Mouse (Mus musculus) hindbrain, embryonic 10.5 days (tissue): Measurements from ENCODE around the gene Zan. TPM values are rescaled to one million over a fixed set of nuclear protein-coding genes. Genes with fewer than 3 reads are reported as not detected.
A peak's percentile ranks its signal among the peaks of the same experiment; 100 is the strongest.

Source experiments
- DNase-seq: peaks from one replicate; pipeline ENCODE4 v3.0.0-alpha.2; 2017; ENCODE audit warnings: low spot score
- H3K27ac ChIP-seq: fragments of 300-500 bp; sonication (generic); 2 replicates; pipeline ENCODE4 v1.5.1; 2016; ENCODE audit warnings: mild to moderate bottlenecking, moderate library complexity
- H3K27me3 ChIP-seq: fragments of 300-500 bp; sonication (generic); 2 replicates; pipeline ENCODE4 v1.6.1; 2016; ENCODE audit warnings: mild to moderate bottlenecking; ENCODE audit not compliant: poor library complexity, insufficient read depth, severe bottlenecking
- H3K36me3 ChIP-seq: fragments of 300-500 bp; sonication (generic); 2 replicates; pipeline ENCODE4 v1.6.1; 2016; ENCODE audit warnings: mild to moderate bottlenecking, moderate library complexity
- H3K4me1 ChIP-seq: fragments of 300-500 bp; sonication (generic); replicated peaks from 2 replicates; pipeline ENCODE4 v1.6.1; 2016; ENCODE audit warnings: mild to moderate bottlenecking
- H3K4me3 ChIP-seq: fragments of 300-500 bp; sonication (generic); 2 replicates; pipeline ENCODE4 v1.5.1; 2016; ENCODE audit warnings: mild to moderate bottlenecking, moderate library complexity
- H3K9me3 ChIP-seq: fragments of 300-500 bp; sonication (generic); 2 replicates; pipeline ENCODE4 v1.6.1; 2016; ENCODE audit warnings: mild to moderate bottlenecking, moderate library complexity
- WGBS: fragments of 180-500 bp; shearing (Covaris S2); methylation state at CpG from one replicate; pipeline ENCODE4 v1.1.7; 2016; 5-methylcytosine and 5-hydroxymethylcytosine counted together
- polyA plus RNA-seq: library from polyadenylated mRNA; unstranded; fragments of >200 nt; fragmentation: Nextera tagmentation; extraction: Ambion mirVana; gene quantifications from 2 replicates; pipeline ENCODE4 v1.2.1, GENCODE M21; 2016

Gene Zan
- 0.05 and 0.13 TPM in 2 replicates for polyA plus RNA-seq

DNA sequence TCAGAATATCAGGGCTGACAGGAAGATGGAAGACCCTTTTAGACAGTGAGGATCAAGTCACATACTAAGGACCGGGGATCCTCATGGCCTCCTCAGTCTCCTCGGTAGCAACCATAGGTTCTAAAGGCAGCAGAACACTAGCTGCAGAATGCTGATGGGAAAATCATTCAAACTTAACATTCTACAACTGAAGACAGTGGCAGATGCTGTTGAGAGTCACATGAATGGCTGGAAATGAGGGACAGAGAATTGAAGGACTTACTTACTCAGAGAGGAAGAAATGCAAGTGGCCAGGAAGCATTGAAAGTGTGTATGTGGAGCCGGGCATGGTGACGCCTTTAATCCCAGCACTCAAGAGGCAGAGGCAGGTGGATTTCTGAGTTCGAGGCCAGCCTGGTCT is at the start of gene Zan:
Zan (minus strand) TSS at position 101 of the 400 bp plus-strand sequence.
- H3K4me3 ChIP-seq = no peak within 1 kb of the TSS
- no peak for DNase-seq
- H3K9me3 ChIP-seq = no peaks in the 10 kb centered on the region
- H3K27me3 ChIP-seq = no peaks in the 10 kb centered on the region
- no peak within 1 kb of the TSS for H3K27ac ChIP-seq
- H3K4me1 ChIP-seq = peaks cover 28% of the 10 kb centered on the region
- no peaks in the 10 kb centered on the region for H3K36me3 ChIP-seq
- WGBS = 85% methylated on average over 5 of the region's 5 CpGs

GRCm38 (mm10) chr5:137526192-137526936 is 49.5 kb upstream of the Zan start:
- Histone ChIP-seq H3K27me3 (no peaks in the 10 kb centered on the region), H3K9me3 (no peaks in the 10 kb centered on the region), H3K36me3 (peaks cover 91% of the 10 kb centered on the region), H3K27ac (peak overlapping the region; percentile 70), H3K4me3 (0 out of 2 replicates have a peak overlapping the region, but pooled peaks have one; percentile 16), H3K4me1 (peaks cover 65% of the 10 kb centered on the region)
- DNase-seq = no peak
- 47% methylated on average over 16 of the region's 16 CpGs for WGBS

DNA sequence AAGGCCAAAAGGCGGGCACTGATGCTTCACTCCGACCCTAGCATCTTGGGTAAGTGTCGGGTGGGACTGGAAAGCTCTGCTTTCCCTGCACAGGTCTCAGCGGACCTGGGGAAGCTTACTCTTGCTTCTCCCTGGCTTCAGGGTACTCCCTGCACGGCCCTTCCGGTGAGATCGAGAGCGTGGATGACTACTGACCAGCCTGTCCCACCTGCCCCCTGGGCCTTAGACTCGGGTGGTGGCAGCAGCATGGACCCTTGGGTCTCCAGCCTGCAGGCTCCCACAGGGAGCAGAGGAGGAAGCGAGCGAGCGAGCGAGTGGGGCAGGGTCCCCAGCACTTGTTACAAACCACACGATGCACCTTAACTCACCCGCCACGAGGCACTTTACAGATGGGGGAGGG is 48.6 kb upstream of the Zan start:
- Histone ChIP-seq H3K36me3 (peaks cover 99% of the 10 kb centered on the region), H3K27ac (peak overlapping the region; percentile 56; the same call in 1 of the 2 replicates), H3K4me3 (no peak overlapping the region)

DNA sequence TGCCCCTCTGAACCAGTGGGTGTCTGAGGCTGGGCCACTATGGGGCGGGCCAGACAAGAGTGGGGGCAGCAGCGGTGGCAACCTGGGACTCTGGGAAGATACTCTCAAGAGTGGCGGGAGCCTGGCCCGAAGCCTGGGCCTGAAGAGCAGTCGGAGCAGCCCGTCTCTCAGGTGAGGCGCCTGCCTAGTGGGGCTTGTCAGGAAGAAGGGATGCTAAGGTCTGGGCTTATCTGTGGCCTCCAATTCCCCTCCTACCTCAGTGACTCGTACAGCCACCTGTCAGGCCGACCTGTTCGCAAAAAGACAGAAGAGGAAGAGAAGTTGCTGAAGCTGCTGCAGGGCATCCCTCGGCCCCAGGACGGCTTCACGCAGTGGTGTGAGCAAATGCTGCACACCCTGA is 47.8 kb upstream of the Zan start:
- H3K36me3 ChIP-seq = peaks cover 99% of the 10 kb centered on the region
- H3K9me3 ChIP-seq = no peaks in the 10 kb centered on the region
- no peaks in the 10 kb centered on the region for H3K27me3 ChIP-seq
- no peak for DNase-seq
- H3K4me3 ChIP-seq = no peak overlapping the region
- H3K27ac ChIP-seq = peak overlapping the region; percentile 56; the same call in 1 of the 2 replicates
- H3K4me1 ChIP-seq = peaks cover 48% of the 10 kb centered on the region
- WGBS = 90% methylated on average over 13 of the region's 13 CpGs

More for the DNA sequence above, 48.6 kb upstream of the Zan start:
- DNase-seq = no peak
- 78% methylated on average over 16 of the region's 16 CpGs for WGBS
- Histone ChIP-seq H3K4me1 (peaks cover 56% of the 10 kb centered on the region), H3K27me3 (no peaks in the 10 kb centered on the region), H3K9me3 (no peaks in the 10 kb centered on the region)

- H3K4me3 ChIP-seq = no peak overlapping the region
- H3K4me1 ChIP-seq = peaks cover 43% of the 10 kb centered on the region
- 86% methylated on average over 8 of the region's 8 CpGs for WGBS
- no peaks in the 10 kb centered on the region for H3K9me3 ChIP-seq
- no peak for DNase-seq
- H3K36me3 ChIP-seq = peaks cover 99% of the 10 kb centered on the region
- no peaks in the 10 kb centered on the region for H3K27me3 ChIP-seq
- H3K27ac ChIP-seq = no peak overlapping the region; the same call in 1 of the 2 replicates
Observed at GRCm38 (mm10) chr5:137524251-137524515, 47.3 kb upstream of the Zan start.

GRCm38 (mm10) chr5:137523396-137524250 is 46.8 kb upstream of the Zan start:
- no peak for DNase-seq
- Histone ChIP-seq H3K9me3 (no peaks in the 10 kb centered on the region), H3K4me3 (no peak overlapping the region), H3K27me3 (no peaks in the 10 kb centered on the region), H3K27ac (no peak overlapping the region), H3K36me3 (peaks cover 99% of the 10 kb centered on the region), H3K4me1 (peaks cover 38% of the 10 kb centered on the region)
- WGBS = 86% methylated on average over 25 of the region's 25 CpGs

DNA sequence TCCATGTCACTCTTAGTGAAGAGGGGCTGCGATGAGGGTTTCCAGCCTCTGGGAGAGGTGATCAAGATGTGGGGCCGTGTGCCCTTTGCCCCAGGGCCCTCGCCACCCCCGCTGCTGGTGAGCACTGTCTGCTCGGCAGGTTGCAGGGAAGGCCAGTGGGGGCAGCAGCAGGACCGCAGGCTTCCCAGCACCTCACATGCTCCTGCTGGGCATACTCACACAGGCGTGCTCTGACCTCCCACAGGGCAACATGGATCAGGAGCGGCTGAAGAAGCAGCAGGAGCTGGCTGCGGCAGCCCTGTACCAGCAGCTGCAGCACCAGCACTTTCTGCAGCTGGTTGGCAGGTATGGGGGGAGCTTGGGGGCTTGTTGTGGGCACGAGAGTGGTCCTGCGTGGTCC is 45.8 kb upstream of the Zan start:
- peaks cover 99% of the 10 kb centered on the region for H3K36me3 ChIP-seq
- WGBS = 71% methylated on average over 11 of the region's 11 CpGs
- peaks cover 29% of the 10 kb centered on the region for H3K4me1 ChIP-seq

DNA sequence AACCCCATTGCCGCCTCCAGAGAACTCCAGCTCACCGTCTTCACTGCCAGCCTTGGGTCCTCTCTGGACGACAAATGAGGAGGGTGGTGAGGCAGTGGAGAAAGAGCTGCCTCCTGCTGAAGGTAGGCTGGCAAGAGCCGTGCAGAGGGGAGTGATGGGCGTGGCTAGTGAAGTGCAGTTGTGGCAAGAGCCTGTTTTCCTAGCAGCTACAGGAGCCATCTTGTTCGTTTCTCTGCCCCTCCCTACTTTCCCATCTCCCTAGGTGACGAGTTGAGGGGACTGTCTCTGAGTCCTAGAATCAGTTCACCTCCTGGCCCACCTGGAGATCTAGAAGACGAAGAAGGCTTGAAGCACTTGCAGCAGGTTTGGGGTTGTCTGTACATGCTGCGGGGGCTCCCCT is 45.0 kb upstream of the Zan start:
- Histone ChIP-seq H3K9me3 (no peaks in the 10 kb centered on the region), H3K4me3 (no peak overlapping the region), H3K36me3 (peaks cover 99% of the 10 kb centered on the region), H3K27ac (0 out of 2 replicates have a peak overlapping the region, but pooled peaks have one; percentile 1), H3K27me3 (no peaks in the 10 kb centered on the region), H3K4me1 (peaks cover 24% of the 10 kb centered on the region)
- 79% methylated on average over 9 of the region's 9 CpGs for WGBS
- DNase-seq = no peak

More for the DNA sequence above, 45.8 kb upstream of the Zan start:
- H3K27ac ChIP-seq = 0 out of 2 replicates have a peak overlapping the region, but pooled peaks have one; percentile 1
- no peak overlapping the region for H3K4me3 ChIP-seq
- no peaks in the 10 kb centered on the region for H3K27me3 ChIP-seq
- H3K9me3 ChIP-seq = no peaks in the 10 kb centered on the region
- no peak for DNase-seq

GRCm38 (mm10) chr5:137519691-137520550 is 43.1 kb upstream of the Zan start:
- WGBS = 92% methylated on average over 27 of the region's 27 CpGs
- H3K36me3 ChIP-seq = peaks cover 91% of the 10 kb centered on the region
- H3K4me3 ChIP-seq = no peak overlapping the region
- H3K27me3 ChIP-seq = no peaks in the 10 kb centered on the region
- H3K9me3 ChIP-seq = no peaks in the 10 kb centered on the region
- peaks cover 23% of the 10 kb centered on the region for H3K4me1 ChIP-seq
- no peak for DNase-seq
- no peak overlapping the region for H3K27ac ChIP-seq

GRCm38 (mm10) chr5:137518436-137518835 is 41.6 kb upstream of the Zan start, which contains the start of gene Gigyf1:
Gigyf1 (plus strand) TSS chr5:137518548.
- H3K36me3 ChIP-seq = peaks cover 91% of the 10 kb centered on the region
- no peaks in the 10 kb centered on the region for H3K9me3 ChIP-seq
- H3K27me3 ChIP-seq = no peaks in the 10 kb centered on the region
- no peak within 1 kb of the TSS for H3K4me3 ChIP-seq
- no peak within 1 kb of the TSS for H3K27ac ChIP-seq
- WGBS = 80% methylated on average over 5 of the region's 5 CpGs
- H3K4me1 ChIP-seq = peaks cover 38% of the 10 kb centered on the region
- no peak for DNase-seq

- no peak overlapping the region for H3K4me3 ChIP-seq
- no peaks in the 10 kb centered on the region for H3K27me3 ChIP-seq
- peaks cover 61% of the 10 kb centered on the region for H3K4me1 ChIP-seq
- no peak overlapping the region for H3K27ac ChIP-seq
- no peak for DNase-seq
- peaks cover 58% of the 10 kb centered on the region for H3K36me3 ChIP-seq
- no peaks in the 10 kb centered on the region for H3K9me3 ChIP-seq
- 87% methylated on average over 3 of the region's 3 CpGs for WGBS
Observed at GRCm38 (mm10) chr5:137514811-137515210, 37.9 kb upstream of the Zan start.

DNA sequence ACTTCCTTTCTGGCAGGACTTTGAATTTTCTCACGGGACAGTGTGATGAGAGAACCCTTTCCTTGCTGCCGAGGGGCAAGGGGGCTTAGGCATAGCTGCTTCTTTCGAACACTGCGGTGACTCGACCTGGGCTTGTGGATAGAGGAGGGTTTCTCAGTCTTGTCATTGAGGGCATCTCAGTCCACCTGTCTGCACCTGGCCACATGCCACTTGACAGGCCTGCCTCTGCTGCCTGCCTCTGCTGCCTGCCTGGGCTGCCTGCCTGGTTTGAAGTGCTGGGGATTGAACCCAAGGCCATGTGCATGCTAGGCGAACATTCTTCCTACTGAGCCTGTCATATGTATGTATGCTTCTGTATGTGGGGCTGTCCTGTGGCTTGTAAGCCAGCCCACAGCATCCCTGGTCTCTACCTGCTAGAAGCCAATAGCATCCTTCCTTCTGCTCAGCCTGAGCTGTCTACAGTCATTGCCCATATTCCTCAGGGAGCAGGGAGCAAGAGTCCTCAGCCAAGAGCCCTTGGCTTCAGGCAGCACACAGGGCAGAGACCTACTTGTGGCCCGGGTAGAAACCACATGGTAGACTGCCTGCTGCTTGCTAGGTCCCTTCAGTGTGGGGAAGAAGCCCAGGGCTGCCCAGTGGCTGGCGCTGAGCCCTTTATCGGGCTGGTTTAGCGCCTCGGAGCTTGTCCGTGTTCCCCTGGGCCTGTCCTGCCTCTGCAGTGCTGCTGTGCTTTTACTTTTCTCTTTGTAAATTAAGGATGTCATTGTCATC is 37.3 kb upstream of the Zan start:
- no peaks in the 10 kb centered on the region for H3K9me3 ChIP-seq
- H3K27ac ChIP-seq = no peak overlapping the region
- peaks cover 51% of the 10 kb centered on the region for H3K36me3 ChIP-seq
- H3K4me1 ChIP-seq = peaks cover 61% of the 10 kb centered on the region
- no peaks in the 10 kb centered on the region for H3K27me3 ChIP-seq
- peak overlapping the region; percentile 13 for H3K4me3 ChIP-seq
- WGBS = 90% methylated on average over 12 of the region's 12 CpGs
- no peak for DNase-seq
